Mouse (Mus musculus) cerebellum, postnatal 25 days (tissue): ENCODE measurements at regions not wholly inside any gene's neighbourhood (a gene's known extent, or its start where the extent isn't known, plus 50 kb on each side); places are given as distances from the start of the nearest gene placed in this dataset.

ENCODE experiments used
- DNase-seq, 2 experiments: peaks; one replicate each; pipeline ENCODE4 v3.0.0; 2021; ENCODE audit warnings: mixed read lengths in 2 of 2

GRCm38 (mm10) chr14:90600554-90600953 is 2129.4 kb upstream of the Pcdh20 start:
- peak; percentile 4 to 21 for DNase-seq
